Mouse (Mus musculus): ENCODE data around the gene Tmem117. TPM values are rescaled to one million over a fixed set of nuclear protein-coding genes. Genes with fewer than 3 reads are reported as not detected.

The Tmem117 gene
- polyA plus RNA-seq, 2 experiments from 2014 or later: 0.49 TPM; not detected in 1

DNA sequence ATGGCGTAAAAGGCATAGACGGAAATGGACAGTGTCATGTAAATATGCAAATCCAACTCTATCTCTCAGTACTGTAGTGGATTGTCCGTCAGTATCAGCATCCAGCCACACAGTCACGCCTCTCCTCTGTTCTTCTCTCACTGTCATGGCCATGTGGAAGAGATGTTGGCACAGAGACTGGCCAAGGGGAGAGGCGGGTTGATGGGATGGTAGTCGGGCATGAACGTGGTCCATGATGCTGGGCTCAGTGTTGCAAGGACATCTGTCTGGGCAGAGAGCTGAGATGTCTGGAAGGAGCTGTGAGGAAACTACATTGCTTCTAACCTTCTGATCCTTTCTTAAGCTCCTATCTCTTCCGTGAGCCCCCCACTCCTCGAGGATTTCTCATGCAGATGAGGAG is 413.4 kb downstream of the Tmem117 start:
- no peak for ATAC-seq

DNA sequence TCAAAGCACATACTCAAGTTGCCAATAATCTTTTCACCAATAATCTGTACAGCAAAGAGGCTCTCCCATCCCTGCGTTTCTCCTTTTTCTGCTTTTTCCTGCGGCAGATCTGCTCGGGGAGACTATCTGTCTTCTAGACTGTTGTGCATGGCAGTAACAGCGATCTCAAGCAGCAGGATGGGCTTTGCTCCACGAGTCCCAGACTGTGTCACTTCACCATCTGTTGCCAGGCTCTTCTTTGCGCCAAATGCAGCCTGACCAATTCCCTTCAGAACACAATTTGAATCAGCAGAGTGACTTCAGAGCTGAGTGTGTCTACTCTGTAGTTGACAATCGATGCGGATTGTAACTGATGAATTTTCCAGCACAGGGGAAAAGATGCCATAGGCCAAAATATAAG is 415.0 kb downstream of the Tmem117 start:
- ATAC-seq: no peak

- no peak for ATAC-seq
These were observed 418.5 kb downstream of the Tmem117 start for GRCm38 (mm10) chr15:95047486-95047885.

DNA sequence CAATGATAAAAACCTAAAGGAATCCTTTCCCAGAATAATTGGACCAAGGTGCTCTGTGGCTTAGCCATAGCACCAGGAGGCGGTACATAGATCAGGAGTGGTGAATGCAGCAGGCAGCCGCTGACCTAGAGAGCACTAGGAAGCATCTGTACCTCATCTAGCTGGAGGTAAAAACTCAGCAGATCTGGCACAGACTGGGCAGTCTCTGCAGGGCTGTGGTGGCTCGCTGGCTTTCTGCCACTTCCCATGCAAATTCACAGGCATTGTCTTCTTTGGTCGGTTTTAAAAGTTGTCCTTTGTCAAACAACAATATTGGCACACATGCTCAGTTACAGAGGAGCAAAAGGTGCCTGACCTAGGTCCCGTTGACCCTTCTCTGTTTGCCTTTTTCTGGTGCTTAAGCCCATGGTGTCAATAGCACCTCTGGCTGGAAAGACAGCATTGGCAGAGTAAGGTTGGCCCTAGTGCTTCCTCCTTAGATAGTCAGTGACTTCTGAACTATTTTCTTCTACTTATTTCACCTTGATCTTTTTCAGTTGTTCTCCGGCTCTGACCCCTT is 420.2 kb downstream of the Tmem117 start:
- no peak for ATAC-seq

- no peak for ATAC-seq
These were observed 426.1 kb downstream of the Tmem117 start for GRCm38 (mm10) chr15:95055081-95055650.

- no peak for ATAC-seq
These were observed 439.0 kb downstream of the Tmem117 start for GRCm38 (mm10) chr15:95068023-95068422.

DNA sequence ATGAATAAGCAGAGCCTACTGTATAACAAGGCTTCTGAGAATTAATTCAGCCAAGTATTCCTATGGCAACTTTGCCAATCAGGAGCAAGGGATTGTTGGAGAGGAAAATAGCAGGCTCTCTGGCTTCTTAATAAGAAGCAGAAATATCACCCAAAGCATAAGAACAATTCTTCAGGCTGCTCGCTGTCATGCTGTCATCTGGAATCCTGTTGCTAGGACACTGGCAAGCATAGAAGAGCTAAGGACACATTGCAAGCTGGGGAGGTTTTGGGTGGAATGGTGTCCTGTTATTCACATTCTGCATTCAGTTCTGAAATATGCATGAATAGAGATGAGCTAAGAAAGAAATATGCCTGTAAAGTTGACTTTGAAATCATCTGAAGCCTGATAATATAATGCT is 439.8 kb downstream of the Tmem117 start:
- ATAC-seq: no peak

- no peak for ATAC-seq
These were observed 441.8 kb downstream of the Tmem117 start for GRCm38 (mm10) chr15:95070881-95071280.

DNA sequence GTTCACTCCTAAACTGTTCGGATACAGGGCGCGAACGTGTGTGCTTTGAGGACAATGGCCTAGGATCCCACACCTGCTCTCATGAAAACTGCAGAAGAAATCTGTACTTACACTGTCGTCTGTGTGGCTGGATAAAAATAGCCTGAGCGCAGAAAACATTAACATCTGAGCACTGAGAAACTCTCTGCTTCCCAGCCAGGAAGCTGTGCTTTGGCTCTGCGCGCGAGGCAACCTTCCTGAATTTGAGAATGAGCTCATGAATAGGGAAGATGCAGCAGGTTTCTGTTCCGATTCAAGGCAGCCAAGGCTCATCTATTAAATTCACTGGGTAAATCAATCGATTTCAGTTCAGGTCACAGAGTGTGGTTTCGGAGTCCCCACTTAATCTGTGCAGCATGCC is 446.3 kb downstream of the Tmem117 start:
- ATAC-seq: no peak

DNA sequence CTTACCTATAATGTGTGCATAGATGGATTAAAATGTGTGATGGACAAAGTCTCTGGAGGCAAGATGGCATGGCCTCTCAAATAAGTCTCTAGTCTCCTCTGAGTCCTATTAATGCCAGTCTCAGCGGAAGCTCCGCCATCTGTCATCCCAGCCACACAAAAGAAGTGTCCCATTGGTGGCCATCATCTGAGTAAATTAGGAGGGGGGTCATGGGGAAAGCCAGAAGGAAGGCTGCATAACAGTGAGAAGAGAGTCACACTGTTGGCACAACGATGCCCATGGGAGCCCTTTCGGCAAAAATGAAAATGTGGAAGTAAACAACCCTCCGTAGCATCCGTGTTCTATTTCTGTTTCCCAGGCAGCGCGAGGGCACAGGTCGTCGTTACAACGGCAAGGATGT is 452.6 kb downstream of the Tmem117 start:
- no peak for ATAC-seq

DNA sequence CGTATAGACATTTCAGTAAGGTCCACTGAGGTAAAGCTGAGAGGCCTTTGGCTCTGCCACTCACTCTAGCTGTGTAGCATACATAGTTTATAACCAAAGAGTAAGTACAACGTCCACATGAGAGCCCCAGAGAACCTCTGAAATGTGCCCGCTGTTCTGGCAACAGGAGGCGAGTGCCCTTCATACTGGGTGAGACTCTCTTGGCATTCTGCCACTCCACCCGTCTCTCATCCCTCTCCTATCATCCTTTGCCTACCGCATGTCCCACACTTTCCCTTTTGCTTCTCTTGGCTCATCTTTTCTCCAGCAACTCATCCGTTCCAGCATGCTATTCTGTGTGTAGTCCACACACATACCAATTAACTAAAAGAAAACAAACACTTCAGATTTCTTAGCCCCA is 456.9 kb downstream of the Tmem117 start:
- ATAC-seq: no peak

GRCm38 (mm10) chr15:95100133-95100532 is 471.1 kb downstream of the Tmem117 start:
- ATAC-seq: no peak

DNA sequence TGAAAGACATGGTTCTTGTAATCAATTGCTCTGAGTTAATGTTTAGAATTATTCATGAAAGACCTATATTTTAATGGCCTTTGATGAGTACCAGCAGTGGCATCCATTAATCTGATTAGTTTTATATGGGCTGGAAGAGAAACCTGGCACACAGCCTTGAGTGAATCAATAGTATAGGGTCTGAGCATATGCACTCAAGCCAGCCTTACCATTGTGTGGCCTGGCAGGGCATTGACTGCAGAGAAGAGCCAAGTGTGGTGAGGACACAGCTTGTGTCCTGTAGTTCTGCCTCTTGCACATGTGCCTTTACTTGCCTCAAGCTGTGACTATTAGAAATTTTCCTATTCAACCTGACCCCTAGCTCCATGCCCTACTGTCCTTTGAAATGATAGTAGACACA is 472.5 kb downstream of the Tmem117 start:
- no peak for ATAC-seq

DNA sequence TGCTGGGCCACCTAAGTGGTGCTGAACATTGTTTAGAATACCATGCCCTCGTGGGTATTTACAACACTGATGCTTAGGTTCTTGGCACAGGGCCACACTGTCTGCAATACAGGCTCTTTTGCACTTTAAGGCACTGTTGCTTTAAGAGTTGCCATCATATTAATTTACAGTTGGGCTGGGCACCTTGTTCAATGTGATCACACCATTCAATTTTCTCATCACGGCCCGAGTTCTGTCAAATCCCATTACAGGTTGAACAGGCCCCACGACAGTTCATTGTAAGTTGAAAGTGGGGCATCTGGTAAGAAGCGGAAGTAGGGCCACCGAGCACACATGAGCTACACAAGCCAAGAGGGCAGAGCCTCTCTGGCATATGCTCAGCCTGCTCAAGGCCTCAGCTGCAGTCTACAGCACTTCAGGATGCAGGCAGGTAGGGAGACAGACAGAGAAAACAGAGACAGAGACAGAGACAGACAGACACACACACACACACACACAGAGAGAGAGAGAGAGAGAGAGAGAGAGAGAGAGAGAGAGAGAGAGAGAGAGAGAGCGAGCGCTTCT is 478.3 kb downstream of the Tmem117 start:
- no peak for ATAC-seq

- ATAC-seq: no peak
These were observed 479.6 kb downstream of the Tmem117 start for GRCm38 (mm10) chr15:95108626-95109025.

DNA sequence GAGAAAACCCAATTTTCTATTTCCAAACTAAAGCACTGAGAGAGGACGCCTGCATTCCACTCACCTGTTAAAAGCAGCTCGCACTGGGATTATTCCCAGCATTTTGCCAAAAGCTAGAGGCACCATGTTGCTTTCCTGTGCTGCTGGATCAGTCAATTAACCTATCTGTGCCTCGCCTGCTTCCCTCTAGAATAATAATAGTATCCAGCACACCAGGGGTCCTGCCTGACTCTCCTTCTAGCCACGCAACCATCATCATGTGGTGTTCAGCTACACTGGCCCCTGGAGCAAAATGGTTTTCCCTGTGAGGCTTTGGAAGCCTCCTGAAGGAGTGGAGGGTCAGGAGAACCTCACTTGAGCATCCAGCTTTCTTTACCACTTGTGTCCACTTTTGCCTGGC is 502.4 kb downstream of the Tmem117 start:
- no peak for ATAC-seq

DNA sequence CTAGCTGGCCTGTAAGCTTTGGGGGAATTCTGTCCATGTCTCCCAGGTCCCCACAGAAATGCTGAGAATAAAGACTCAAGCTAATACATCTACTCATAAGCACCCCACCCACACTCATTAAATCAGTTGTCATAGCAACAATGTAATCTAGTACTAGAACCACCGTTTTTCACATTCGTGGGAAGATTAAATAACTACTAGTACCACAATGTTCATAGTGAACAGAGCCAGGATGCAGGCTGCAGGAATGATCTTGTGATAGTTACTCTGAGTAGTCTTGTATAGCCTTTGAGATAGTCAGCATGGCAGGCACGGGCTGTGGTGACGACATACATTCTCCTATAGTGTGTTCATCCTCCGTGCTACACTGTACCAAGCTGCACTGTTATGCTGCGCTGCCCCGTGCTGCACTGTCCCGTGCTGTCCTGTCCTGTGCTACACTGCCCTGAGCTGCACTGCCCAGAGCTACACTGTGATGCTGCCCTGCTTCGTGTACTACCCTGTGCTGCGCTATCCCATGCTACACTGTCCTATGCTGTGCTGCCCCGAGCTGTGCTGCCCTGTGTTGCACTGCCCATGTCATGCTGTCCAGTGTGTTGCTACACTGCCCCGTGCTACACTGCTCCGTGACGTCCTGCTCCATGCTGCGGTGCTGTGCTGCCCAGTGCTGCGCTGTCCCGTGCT is 507.0 kb downstream of the Tmem117 start:
- no peak for ATAC-seq

DNA sequence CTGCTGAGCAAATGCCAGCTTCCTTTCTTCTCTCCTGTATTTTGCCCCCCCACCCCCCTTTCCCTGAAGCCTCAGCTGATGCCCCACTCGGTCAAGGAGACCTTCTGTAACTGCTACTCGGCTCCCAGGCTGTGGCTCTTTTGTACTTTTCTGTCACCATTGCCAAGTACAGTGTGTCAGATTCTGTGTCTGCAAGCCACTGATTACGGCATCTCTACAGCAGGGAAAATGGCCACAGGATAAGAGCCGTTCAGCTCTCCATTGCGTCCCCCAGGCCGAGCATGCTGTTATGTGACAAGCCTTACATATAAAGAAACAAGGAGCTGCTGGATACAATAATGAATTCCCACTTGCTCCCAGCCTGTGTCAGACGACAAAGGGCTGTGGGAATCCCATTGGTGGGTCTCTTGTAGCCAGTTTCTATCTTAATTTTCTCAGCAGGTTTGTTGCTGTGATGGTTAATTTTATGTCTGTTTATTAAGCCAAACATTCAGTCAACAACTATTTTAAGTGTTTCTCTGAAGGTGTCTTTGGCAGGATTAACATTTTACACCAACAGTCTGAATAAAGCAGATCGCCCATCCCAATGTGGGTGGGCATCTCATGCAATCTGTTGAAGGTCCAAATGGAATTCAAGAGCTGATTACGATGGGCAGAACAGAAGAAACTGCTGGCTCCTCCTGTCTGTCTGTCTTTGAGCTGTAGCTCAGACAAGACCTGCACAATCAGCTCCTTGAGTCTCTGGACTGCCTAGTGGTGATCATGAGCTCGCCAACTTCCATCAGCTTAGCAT is 508.2 kb downstream of the Tmem117 start:
- no peak for ATAC-seq

DNA sequence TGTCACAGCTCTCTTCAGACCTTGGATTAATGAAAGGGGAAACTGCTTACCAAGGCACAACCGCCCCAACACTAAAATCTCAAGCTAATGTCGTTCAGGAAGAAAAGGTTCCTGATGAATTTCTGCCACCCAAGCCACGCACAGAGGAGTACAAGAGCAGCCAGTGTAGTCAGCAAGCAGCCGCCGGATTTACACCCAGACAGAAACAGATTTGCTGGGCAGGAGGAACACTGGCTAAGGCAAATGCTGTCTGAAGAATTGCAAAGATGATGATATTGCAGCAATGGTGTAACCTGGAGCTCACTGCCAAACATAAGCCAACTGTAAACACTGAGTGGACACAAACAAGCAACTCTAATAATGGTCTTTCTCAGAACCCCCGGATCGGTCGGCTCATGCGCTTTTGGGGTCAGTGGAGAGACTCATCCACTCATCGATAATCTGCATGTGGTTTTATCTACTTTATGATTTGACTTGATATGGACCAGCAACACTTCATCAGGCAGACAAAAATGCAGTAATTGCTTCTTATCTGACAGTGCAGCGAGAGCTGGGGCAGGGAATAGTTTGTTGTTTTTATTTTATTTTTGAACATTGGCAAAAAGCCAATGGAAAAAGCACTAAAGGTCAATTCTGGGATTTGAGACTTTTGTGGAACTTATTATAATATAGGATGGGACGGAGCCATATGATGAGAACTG is 509.8 kb downstream of the Tmem117 start:
- no peak for ATAC-seq

DNA sequence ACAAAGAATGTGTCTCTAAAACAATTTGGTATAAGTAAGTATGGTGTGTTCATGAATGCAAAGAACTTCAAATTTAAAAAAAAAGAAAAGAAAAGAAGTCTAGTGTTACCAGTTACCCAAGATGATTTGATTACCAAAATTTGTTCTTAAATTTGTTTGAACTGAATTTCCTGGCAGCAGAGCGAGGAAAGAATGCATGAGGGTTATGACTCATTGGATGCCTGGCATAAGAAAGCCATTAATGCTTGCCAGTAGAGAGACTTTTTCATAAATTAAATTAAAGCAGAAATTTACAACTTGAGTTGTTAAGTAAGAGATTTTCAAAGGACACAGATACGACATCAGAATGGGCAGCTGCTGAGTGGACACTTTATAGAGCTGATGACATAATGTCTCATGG is 515.1 kb downstream of the Tmem117 start:
- ATAC-seq: no peak

- no peak for ATAC-seq
These were observed 516.1 kb downstream of the Tmem117 start for GRCm38 (mm10) chr15:95145118-95145517.

All from activated CD4-positive, CD25-positive, alpha-beta regulatory T cell, adult 4 months (primary cell).